7 mouse cellular contexts compared by ENCODE assay signal in genomic region chr19:9978431-9978951, GRCm38 (mm10). TPM values are rescaled to one million over a fixed set of nuclear protein-coding genes. Genes with fewer than 3 reads are reported as not detected.
DNase-seq lines count a peak whose midpoint lies in the region; ATAC-seq and TF ChIP-seq lines count a peak whose summit lies in the region.

No protein-coding gene starts in this region.

- no peaks in the 10 kb centered on the region for H3K36me3 ChIP-seq in ES-E14 (ENCODE audit: control insufficient read depth, insufficient read depth, low read length, poor library complexity, severe bottlenecking)
- no peaks in the 10 kb centered on the region for H3K36me3 ChIP-seq in heart, embryonic 11.5 days (ENCODE audit: control insufficient read depth, insufficient read depth, low read length)

- peak overlapping the region in 1 of 2 experiments; percentile 20; a peak in 2 of 4 replicates for H3K4me3 ChIP-seq in ES-E14 (ENCODE audit: insufficient read depth in 1 of 2, low read depth in 1 of 2, low read length in 2 of 2, poor library complexity in 1 of 2, severe bottlenecking in 1 of 2)
- no peak overlapping the region for H3K4me3 ChIP-seq in heart, embryonic 11.5 days (ENCODE audit: low read depth, low read length)

- no peaks in the 10 kb centered on the region for H3K9me3 ChIP-seq in ES-E14 (ENCODE audit: control insufficient read depth, insufficient read depth, low read depth, low read length)
- no peaks in the 10 kb centered on the region for H3K9me3 ChIP-seq in heart, embryonic 11.5 days (replicated peaks; ENCODE audit: control insufficient read depth, low read length)

- H3K4me2 ChIP-seq in heart, embryonic 11.5 days = peak overlapping the region; percentile 11; the same call in 1 of the 2 replicates

- 46% methylated on average over 5 of the region's 5 CpGs for WGBS in heart, embryonic 11.5 days (ENCODE audit: insufficient replicate concordance)

- in situ Hi-C loops in ES-E14 (cut with MboI; ENCODE audit: low sequenced_read_pairs in 2 of 2, unreplicated experiment in 2 of 2) = no loop called here

- DNase-seq in 416B (ENCODE audit: low read depth) (peak; percentile 96), ES-E14 (ENCODE audit: low read depth, low spot score) (peak; percentile 51)
- peak; percentile 73 to 80 for DNase-seq in cerebellum, postnatal 10 days
- DNase-seq in layer of hippocampus, postnatal 14 days (ENCODE audit: low spot score in 2 of 2) = peak; percentile 75 to 87
- DNase-seq in lung, postnatal 4 days = peak; percentile 86 to 90
- peak; percentile 90 for DNase-seq in testis, postnatal 10 days (ENCODE audit: low spot score)

- H3K27ac ChIP-seq in ES-E14 (ENCODE audit: insufficient read depth, low read depth, low read length, poor library complexity, severe bottlenecking) = peak overlapping the region; percentile 84
- peak overlapping the region; percentile 80 for H3K27ac ChIP-seq in heart, embryonic 11.5 days (ENCODE audit: low read depth, low read length)

- peak overlapping the region; percentile 69; the same call in 1 of the 2 replicates for H3K9ac ChIP-seq in ES-E14 (ENCODE audit: insufficient read depth, low read depth, low read length, poor library complexity, severe bottlenecking)
- H3K9ac ChIP-seq in heart, embryonic 11.5 days (ENCODE audit: low read depth, low read length) = 0 out of 2 replicates have a peak overlapping the region, but pooled peaks have one; percentile 28

- ATAC-seq in heart, embryonic 11.5 days (replicated peaks; ENCODE audit: insufficient number of reproducible peaks, low FRiP score, low TSS enrichment) = peak; percentile 39; the same call in 1 of the 2 replicates

- H3K27me3 ChIP-seq in heart, embryonic 11.5 days (ENCODE audit: control insufficient read depth, insufficient read depth, low read length) = no peaks in the 10 kb centered on the region

- peaks cover 8 to 21% of the 10 kb centered on the region in 2 experiments; a peak in 3 of 4 replicates for H3K4me1 ChIP-seq in ES-E14 (ENCODE audit: control insufficient read depth in 2 of 2, insufficient read depth in 2 of 2, low read length in 2 of 2, poor library complexity in 1 of 2)
- H3K4me1 ChIP-seq in heart, embryonic 11.5 days (ENCODE audit: control insufficient read depth, insufficient read depth, low read length) = peaks cover 22% of the 10 kb centered on the region

TF ChIP-seq in ES-E14, 5 proteins besides CTCF, POLR2A, EP300 and RAD21:
- no peak for TF ChIP-seq ZNF384 (IDR thresholded peaks at IDR 0.05; ENCODE audit: low read depth, low read length)
- TF ChIP-seq MAFK (IDR thresholded peaks at IDR 0.05; ENCODE audit: insufficient read depth, low read depth, low read length) = peak; percentile 99

RNA-seq across cellular contexts. Expression of gene Fth1, which starts 1.9 kb away (rescaled TPM):
- total RNA-seq in ES-E14 (2012; rRNA removed) = 413 and 478 TPM in 2 replicates
- polyA plus RNA-seq in heart, embryonic 11.5 days (2014; fragmentation: Nextera tagmentation; extraction: Ambion mirVana) = 1,994 and 2,294 TPM in 2 replicates
- 1,000 to 10,000 TPM; 2,325 to 2,371 TPM for total RNA-seq in layer of hippocampus, postnatal 14 days (2021)

RNA-seq across cellular contexts. Expression of gene Best1, which starts 22.9 kb away (rescaled TPM):
- total RNA-seq in ES-E14 (2012; rRNA removed) = 0.62 and 0.95 TPM in 2 replicates
- polyA plus RNA-seq in heart, embryonic 11.5 days (2014; fragmentation: Nextera tagmentation; extraction: Ambion mirVana) = 0.10 and 0.41 TPM in 2 replicates
- total RNA-seq in layer of hippocampus, postnatal 14 days (2021) = 1 to 10 TPM in 1 of 2 experiments, under 1 TPM in 1; 0.97 to 1.1 TPM

RNA-seq across cellular contexts. Expression of gene Rab3il1, which starts 23.0 kb away (rescaled TPM):
- total RNA-seq in ES-E14 (2012; rRNA removed) = 3.8 and 4.0 TPM in 2 replicates
- 50.8 and 54.0 TPM in 2 replicates for polyA plus RNA-seq in heart, embryonic 11.5 days (2014; fragmentation: Nextera tagmentation; extraction: Ambion mirVana)
- total RNA-seq in layer of hippocampus, postnatal 14 days (2021) = 10 to 100 TPM in 1 of 2 experiments, 1 to 10 TPM in 1; 8.9 to 12.8 TPM
